Mouse (Mus musculus) CH12.LX (cell line): ENCODE data around the gene Tnni2. TPM values are rescaled to one million over a fixed set of nuclear protein-coding genes. Genes with fewer than 3 reads are reported as not detected.

Source experiments
- DNase-seq: peaks from one replicate; pipeline ENCODE4 v3.0.0-alpha.2; 2013; ENCODE audit errors: extremely low read depth
- H3K27ac ChIP-seq: 2 replicates; pipeline ENCODE4 v1.5.1; 2012; ENCODE audit warnings: low read depth, mild to moderate bottlenecking, control low read depth, moderate library complexity; ENCODE audit not compliant: insufficient read depth
- H3K27me3 ChIP-seq: replicated peaks from 2 replicates; pipeline ENCODE3; 2012; ENCODE audit warnings: inconsistent platforms
- H3K36me3 ChIP-seq, 2 experiments: replicated peaks in 1 of 2; 2 replicates each; pipeline versions ENCODE3 to v1.6.1; 2012; ENCODE audit warnings: inconsistent platforms in 1 of 2, low read length in 1 of 2, mild to moderate bottlenecking in 1 of 2, mixed read lengths in 1 of 2, moderate library complexity in 1 of 2; ENCODE audit not compliant: control insufficient read depth in 1 of 2, insufficient read depth in 1 of 2
- H3K4me1 ChIP-seq, 2 experiments: 2 replicates each; pipeline ENCODE4 v1.6.1; 2012; ENCODE audit warnings: inconsistent platforms in 1 of 2, moderate library complexity in 1 of 2; ENCODE audit not compliant: insufficient read depth in 2 of 2, control insufficient read depth in 1 of 2
- H3K4me2 ChIP-seq: 2 replicates; pipeline ENCODE4 v1.6.1; 2012; ENCODE audit warnings: low read depth, mild to moderate bottlenecking, control low read depth; ENCODE audit not compliant: poor library complexity, insufficient read depth, severe bottlenecking
- H3K4me3 ChIP-seq, 3 experiments: fragments of 150-350 bp in 1 of 3; sonication (generic) in 1 of 3; replicated peaks in 1 of 3; 2 replicates each; pipeline versions ENCODE3 to v1.5.1; 2011 to 2012; ENCODE audit warnings: low read depth in 2 of 3, low read length in 2 of 3, mild to moderate bottlenecking in 2 of 3, moderate library complexity in 2 of 3, control low read depth in 1 of 3, improper control_type of control experiment in 1 of 3, inconsistent platforms in 1 of 3, mixed read lengths in 1 of 3; ENCODE audit not compliant: poor library complexity in 1 of 3
- H3K79me2 ChIP-seq: replicated peaks from 2 replicates; pipeline ENCODE4 v1.6.1; 2012; ENCODE audit warnings: mild to moderate bottlenecking, moderate library complexity; ENCODE audit not compliant: control insufficient read depth, poor library complexity, insufficient read depth, severe bottlenecking; ENCODE audit errors: extremely low read depth
- H3K9ac ChIP-seq: 2 replicates; pipeline ENCODE4 v1.6.1; 2012; ENCODE audit warnings: low read depth, mild to moderate bottlenecking, control low read depth, moderate library complexity; ENCODE audit not compliant: insufficient read depth
- H3K9me3 ChIP-seq: replicated peaks from 2 replicates; pipeline ENCODE3; 2012; ENCODE audit warnings: low read length, inconsistent platforms, mixed read lengths
- BHLHE40 ChIP-seq: IDR thresholded peaks from 2 replicates; pipeline ENCODE4 v1.6.1; 2011; ENCODE audit warnings: mild to moderate bottlenecking, low read depth, low read length, improper control_type of control experiment
- CHD1 ChIP-seq: IDR thresholded peaks from 2 replicates; pipeline ENCODE4 v1.6.1; 2012; ENCODE audit warnings: low read depth, low read length, improper control_type of control experiment, inconsistent platforms
- CHD2 ChIP-seq: IDR thresholded peaks from 2 replicates; pipeline ENCODE4 v1.6.1; 2011; ENCODE audit warnings: low read length, improper control_type of control experiment
- CTCF ChIP-seq, 2 experiments: IDR thresholded peaks in 1 of 2; conservative IDR thresholded peaks in 1 of 2; 2 replicates each; pipeline ENCODE4 v1.5.1; 2011 to 2012; ENCODE audit warnings: low read depth in 2 of 2, low read length in 2 of 2, improper control_type of control experiment in 1 of 2, inconsistent platforms in 1 of 2, mild to moderate bottlenecking in 1 of 2, moderate library complexity in 1 of 2
- E2F4 ChIP-seq: IDR thresholded peaks from 2 replicates; pipeline ENCODE4 v1.6.1; 2011; ENCODE audit warnings: low read depth, low read length, improper control_type of control experiment; ENCODE audit not compliant: insufficient replicate concordance
- ELF1 ChIP-seq: IDR thresholded peaks from 2 replicates; pipeline ENCODE4 v1.6.1; 2014; ENCODE audit warnings: low read depth, mild to moderate bottlenecking, inconsistent platforms, low read length, improper control_type of control experiment
- EP300 ChIP-seq: IDR thresholded peaks from 2 replicates; pipeline ENCODE4 v1.6.1; 2011; ENCODE audit warnings: low read length, improper control_type of control experiment
- ETS1 ChIP-seq: conservative IDR thresholded peaks from 2 replicates; pipeline ENCODE4 v1.6.1; 2012; ENCODE audit warnings: low read depth, mild to moderate bottlenecking, inconsistent platforms, low read length, improper control_type of control experiment, moderate library complexity
- GABPA ChIP-seq: IDR thresholded peaks from 2 replicates; pipeline ENCODE4 v1.6.1; 2012; ENCODE audit warnings: low read depth, low read length, improper control_type of control experiment, inconsistent platforms; ENCODE audit not compliant: insufficient replicate concordance
- HCFC1 ChIP-seq: IDR thresholded peaks from 2 replicates; pipeline ENCODE4 v1.6.1; 2012; ENCODE audit warnings: low read depth, mild to moderate bottlenecking, inconsistent platforms, low read length, improper control_type of control experiment
- IRF4 ChIP-seq: IDR thresholded peaks from 2 replicates; pipeline ENCODE4 v1.6.1; 2014; ENCODE audit warnings: low read depth, mild to moderate bottlenecking, inconsistent platforms, low read length, improper control_type of control experiment
- JUN ChIP-seq: IDR thresholded peaks from 2 replicates; pipeline ENCODE4 v1.6.1; 2011; ENCODE audit warnings: low read depth, mild to moderate bottlenecking, low read length, improper control_type of control experiment, moderate library complexity; ENCODE audit not compliant: insufficient read depth
- JUND ChIP-seq: conservative IDR thresholded peaks from 2 replicates; pipeline ENCODE4 v1.6.1; 2011; ENCODE audit warnings: low read depth, low read length, improper control_type of control experiment
- KAT2A ChIP-seq: IDR thresholded peaks from 2 replicates; pipeline ENCODE4 v1.6.1; 2012; ENCODE audit warnings: low read length, improper control_type of control experiment, inconsistent platforms; ENCODE audit not compliant: insufficient replicate concordance
- MAFK ChIP-seq: IDR thresholded peaks from 2 replicates; pipeline ENCODE4 v1.6.1; 2011; ENCODE audit warnings: low read length, improper control_type of control experiment; ENCODE audit not compliant: insufficient replicate concordance
- MAX ChIP-seq: IDR thresholded peaks from 2 replicates; pipeline ENCODE4 v1.6.1; 2011; ENCODE audit warnings: low read length, improper control_type of control experiment
- MAZ ChIP-seq: IDR thresholded peaks from 2 replicates; pipeline ENCODE4 v1.6.1; 2012; ENCODE audit warnings: low read depth, mild to moderate bottlenecking, inconsistent platforms, low read length, improper control_type of control experiment, moderate library complexity
- MEF2A ChIP-seq: IDR thresholded peaks from 2 replicates; pipeline ENCODE4 v1.6.1; 2014; ENCODE audit warnings: low read depth, mild to moderate bottlenecking, inconsistent platforms, low read length, improper control_type of control experiment, borderline replicate concordance
- MXI1 ChIP-seq: IDR thresholded peaks from 2 replicates; pipeline ENCODE4 v1.6.1; 2011; ENCODE audit warnings: mild to moderate bottlenecking, low read depth, low read length, improper control_type of control experiment
- MYC ChIP-seq: IDR thresholded peaks from 2 replicates; pipeline ENCODE4 v1.6.1; 2011; ENCODE audit warnings: low read depth, mild to moderate bottlenecking, improper control_type of control experiment, low read length
- NELFE ChIP-seq: IDR thresholded peaks from 2 replicates; pipeline ENCODE4 v1.6.1; 2011; ENCODE audit warnings: low read depth, low read length, improper control_type of control experiment
- NRF1 ChIP-seq: IDR thresholded peaks from 2 replicates; pipeline ENCODE4 v1.6.1; 2014; ENCODE audit warnings: low read depth, mild to moderate bottlenecking, inconsistent platforms, low read length, improper control_type of control experiment, moderate library complexity
- PAX5 ChIP-seq: IDR thresholded peaks from 2 replicates; pipeline ENCODE4 v1.6.1; 2012; ENCODE audit warnings: low read length, inconsistent platforms, mixed read lengths
- POLR2A ChIP-seq: IDR thresholded peaks from 2 replicates; pipeline ENCODE4 v1.6.1; 2011; ENCODE audit warnings: low read depth, mild to moderate bottlenecking, improper control_type of control experiment, low read length
- POLR2AphosphoS2 ChIP-seq: IDR thresholded peaks from 2 replicates; pipeline ENCODE4 v1.6.1; 2011; ENCODE audit warnings: low read depth, low read length, improper control_type of control experiment
- RAD21 ChIP-seq: IDR thresholded peaks from 2 replicates; pipeline ENCODE4 v1.6.1; 2011; ENCODE audit warnings: low read depth, mild to moderate bottlenecking, low read length, improper control_type of control experiment, moderate library complexity
- RCOR1 ChIP-seq: conservative IDR thresholded peaks from 2 replicates; pipeline ENCODE4 v1.6.1; 2012; ENCODE audit warnings: low read depth, mild to moderate bottlenecking, inconsistent platforms, low read length, improper control_type of control experiment
- SIN3A ChIP-seq: IDR thresholded peaks from 2 replicates; pipeline ENCODE4 v1.6.1; 2012; ENCODE audit warnings: low read length, improper control_type of control experiment, inconsistent platforms
- SMC3 ChIP-seq: IDR thresholded peaks from 2 replicates; pipeline ENCODE4 v1.6.1; 2011; ENCODE audit warnings: low read depth, low read length, improper control_type of control experiment
- TBP ChIP-seq: conservative IDR thresholded peaks from 2 replicates; pipeline ENCODE4 v1.6.1; 2011; ENCODE audit warnings: low read depth, low read length, improper control_type of control experiment
- TCF12 ChIP-seq: IDR thresholded peaks from 2 replicates; pipeline ENCODE4 v1.6.1; 2014; ENCODE audit warnings: low read depth, mild to moderate bottlenecking, inconsistent platforms, low read length, improper control_type of control experiment
- UBTF ChIP-seq: IDR thresholded peaks from 2 replicates; pipeline ENCODE4 v1.6.1; 2012; ENCODE audit warnings: low read depth, mild to moderate bottlenecking, inconsistent platforms, low read length, improper control_type of control experiment, moderate library complexity
- USF1 ChIP-seq: IDR thresholded peaks from 2 replicates; pipeline ENCODE4 v1.6.1; 2014; ENCODE audit warnings: low read depth, mild to moderate bottlenecking, inconsistent platforms, low read length, improper control_type of control experiment
- USF2 ChIP-seq: conservative IDR thresholded peaks from 2 replicates; pipeline ENCODE4 v1.6.1; 2011; ENCODE audit warnings: low read depth, low read length, improper control_type of control experiment
- ZC3H11A ChIP-seq: IDR thresholded peaks from 2 replicates; pipeline ENCODE4 v1.6.1; 2012; ENCODE audit warnings: low read depth, mild to moderate bottlenecking, inconsistent platforms, low read length, improper control_type of control experiment
- ZKSCAN1 ChIP-seq: IDR thresholded peaks from 2 replicates; pipeline ENCODE4 v1.6.1; 2012; ENCODE audit warnings: low read depth, inconsistent platforms, low read length, improper control_type of control experiment, borderline replicate concordance
- ZMIZ1 ChIP-seq: IDR thresholded peaks from 2 replicates; pipeline ENCODE4 v1.6.1; 2012; ENCODE audit warnings: low read depth, mild to moderate bottlenecking, inconsistent platforms, low read length, improper control_type of control experiment
- ZNF384 ChIP-seq: IDR thresholded peaks from 2 replicates; pipeline ENCODE4 v1.6.1; 2012; ENCODE audit warnings: low read depth, low read length, improper control_type of control experiment, inconsistent platforms
- dilution Hi-C: fragments of 300-500 bp; cut with MboI; formaldehyde crosslinking; loops from 2 replicates; pipeline ENCODE4 v1.14.3; 2020; ENCODE audit warnings: low sequenced_read_pairs; ENCODE audit not compliant: extremely low pct_unique_long_range_greater_than_20kb, extremely low pct_ligation_motif_present
- in situ Hi-C: fragments of 300-500 bp; cut with MboI; formaldehyde crosslinking; loops from 3 replicates; pipeline ENCODE4 v1.14.3; 2019; ENCODE audit warnings: low sequenced_read_pairs, low pct_ligation_motif_present, low pct_unique_long_range_greater_than_20kb, mixed read lengths
- polyA plus RNA-seq: library from polyadenylated mRNA; unstranded; fragments of >175 nt; gene quantifications from 2 replicates; pipeline ENCODE4 v1.2.1, GENCODE M21; 2012; ENCODE audit warnings: low read depth; ENCODE audit not compliant: insufficient read length
- total RNA-seq, 2 experiments: library from RNA; depleted of rRNA; stranded (reverse); fragments of 300-350 nt in 1 of 2; fragments of >200 nt in 1 of 2; gene quantifications; 2 replicates each; pipeline ENCODE4 v1.2.3; 2012 to 2014

The Tnni2 gene
- total and polyA plus RNA-seq, 3 experiments = 35.0 to 88.1 (median 74.0) TPM

DNA sequence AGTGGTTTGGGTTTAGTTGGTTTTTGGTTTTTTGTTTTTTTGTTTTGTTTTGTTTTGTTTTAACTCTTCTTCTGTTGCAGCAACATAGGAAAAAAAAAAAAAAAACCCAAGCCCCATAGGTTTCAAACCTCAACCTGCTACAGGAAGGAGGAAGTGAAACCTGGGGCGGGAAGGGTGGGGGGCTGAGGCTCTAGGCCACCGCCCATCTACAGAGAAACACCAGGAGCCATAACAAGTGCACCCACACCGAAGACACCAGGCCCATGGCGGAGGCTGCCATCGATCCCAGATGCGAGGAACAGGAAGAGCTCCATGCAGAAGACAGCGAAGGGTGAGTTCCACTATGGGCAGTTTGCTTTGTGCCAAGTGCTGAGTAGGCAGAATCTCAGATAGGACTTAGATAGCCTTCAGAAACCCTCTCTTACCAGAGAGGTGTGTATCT lies 19.0 kb downstream of the Tnni2 start, which contains the start of gene Lsp1:
Gene Lsp1, plus strand, starts transcription at position 174 of the 442 bp plus-strand sequence.
- no peaks in the 10 kb centered on the region for H3K27me3 ChIP-seq
- H3K79me2 ChIP-seq = peaks cover 44% of the 10 kb centered on the region
- no peaks in the 10 kb centered on the region for H3K9me3 ChIP-seq
- dilution Hi-C loops = no loop called here
- peak within 1 kb of the TSS; percentile 62 for H3K9ac ChIP-seq
- H3K4me2 ChIP-seq = peak within 1 kb of the TSS; percentile 80
- peaks cover 12 to 30% of the 10 kb centered on the region in 2 experiments for H3K36me3 ChIP-seq
- peak; percentile 84 for DNase-seq
- in situ Hi-C loops = loop anchor here (25.0 kb wide), 1 partner anchor 552 kb away; the partner anchor contains the start of gene Tspan32
- peak within 1 kb of the TSS; percentile 76 to 98 (median 76) for H3K4me3 ChIP-seq
- TF ChIP-seq E2F4 (no peak), EP300 (peak; percentile 97), NELFE (no peak), RAD21 (no peak; the same call in 1 of the 2 replicates), POLR2A (peak; percentile 53; the same call in 1 of the 2 replicates), HCFC1 (peak; percentile 51), BHLHE40 (peak; percentile 71), ZNF384 (peak; percentile 99), TCF12 (peak; percentile 76), NRF1 (no peak; the same call in 1 of the 2 replicates), KAT2A (0 out of 2 replicates have a peak, but pooled peaks have one; percentile 49), GABPA (no peak), POLR2AphosphoS2 (no peak), SMC3 (no peak), CHD2 (peak; percentile 79), JUND (peak; percentile 37; the same call in 1 of the 2 replicates), CTCF (conservative IDR thresholded peaks at IDR 0.05 in 1 of 2, IDR thresholded peaks at IDR 0.05 in 1 of 2; ENCODE audit: low read depth in 2 of 2, low read length in 2 of 2) (no peak), MAX (peak; percentile 21; the same call in 1 of the 2 replicates), TBP (peak; percentile 41; the same call in 1 of the 2 replicates), MAFK (peak; percentile 85), IRF4 (peak; percentile 100), CHD1 (no peak; the same call in 1 of the 2 replicates), MXI1 (peak; percentile 85), ZC3H11A (no peak), MAZ (peak; percentile 99), ETS1 (peak; percentile 86), PAX5 (no peak), ELF1 (peak; percentile 68; the same call in 1 of the 2 replicates), MEF2A (peak; percentile 82), USF1 (no peak), USF2 (no peak), SIN3A (peak; percentile 92; the same call in 1 of the 2 replicates), MYC (peak; percentile 42; the same call in 1 of the 2 replicates), UBTF (no peak), JUN (no peak; the same call in 1 of the 2 replicates), ZMIZ1 (no peak), RCOR1 (peak; percentile 87), ZKSCAN1 (peak; percentile 72; the same call in 1 of the 2 replicates)
- H3K4me1 ChIP-seq = peaks cover 54 to 74% of the 10 kb centered on the region in 2 experiments
- H3K27ac ChIP-seq = peak within 1 kb of the TSS; percentile 92
